Mouse (Mus musculus): Measurements from ENCODE around the gene Ube4a.
A peak's percentile ranks its signal among the peaks of the same experiment; 100 is the strongest.

Ube4a gene

GRCm38 (mm10) chr9:44965126-44965832, at the start of gene Ube4a:
Ube4a (minus strand) TSS chr9:44965600.
- peak; percentile 98 to 99 for DNase-seq

DNA sequence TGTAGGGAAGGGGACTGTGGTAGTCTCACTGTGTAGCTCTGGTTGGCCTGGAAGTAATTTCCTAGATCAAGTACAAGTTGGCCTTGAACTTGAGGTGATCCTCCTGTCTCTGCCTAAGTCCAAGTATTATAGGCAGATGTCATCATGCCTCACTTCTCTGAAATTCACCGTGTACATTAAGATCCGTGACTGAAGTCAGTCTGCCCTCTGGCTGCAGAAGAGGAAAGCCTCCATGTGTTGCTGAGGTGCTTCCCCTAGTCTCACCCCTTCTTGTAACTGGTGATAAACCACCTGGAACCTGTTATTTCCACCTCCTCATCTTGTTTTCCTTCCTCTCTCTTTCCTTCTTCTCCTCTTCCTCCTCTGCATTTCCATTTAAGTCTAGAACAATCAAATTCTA, 49.5 kb upstream of the Ube4a start:
- DNase-seq, result no peak

GRCm38 (mm10) chr9:45011291-45011690, 45.9 kb upstream of the Ube4a start:
- no peak for DNase-seq

- DNase-seq, result no peak
Measured at GRCm38 (mm10) chr9:45010461-45010860, 45.1 kb upstream of the Ube4a start.

DNA sequence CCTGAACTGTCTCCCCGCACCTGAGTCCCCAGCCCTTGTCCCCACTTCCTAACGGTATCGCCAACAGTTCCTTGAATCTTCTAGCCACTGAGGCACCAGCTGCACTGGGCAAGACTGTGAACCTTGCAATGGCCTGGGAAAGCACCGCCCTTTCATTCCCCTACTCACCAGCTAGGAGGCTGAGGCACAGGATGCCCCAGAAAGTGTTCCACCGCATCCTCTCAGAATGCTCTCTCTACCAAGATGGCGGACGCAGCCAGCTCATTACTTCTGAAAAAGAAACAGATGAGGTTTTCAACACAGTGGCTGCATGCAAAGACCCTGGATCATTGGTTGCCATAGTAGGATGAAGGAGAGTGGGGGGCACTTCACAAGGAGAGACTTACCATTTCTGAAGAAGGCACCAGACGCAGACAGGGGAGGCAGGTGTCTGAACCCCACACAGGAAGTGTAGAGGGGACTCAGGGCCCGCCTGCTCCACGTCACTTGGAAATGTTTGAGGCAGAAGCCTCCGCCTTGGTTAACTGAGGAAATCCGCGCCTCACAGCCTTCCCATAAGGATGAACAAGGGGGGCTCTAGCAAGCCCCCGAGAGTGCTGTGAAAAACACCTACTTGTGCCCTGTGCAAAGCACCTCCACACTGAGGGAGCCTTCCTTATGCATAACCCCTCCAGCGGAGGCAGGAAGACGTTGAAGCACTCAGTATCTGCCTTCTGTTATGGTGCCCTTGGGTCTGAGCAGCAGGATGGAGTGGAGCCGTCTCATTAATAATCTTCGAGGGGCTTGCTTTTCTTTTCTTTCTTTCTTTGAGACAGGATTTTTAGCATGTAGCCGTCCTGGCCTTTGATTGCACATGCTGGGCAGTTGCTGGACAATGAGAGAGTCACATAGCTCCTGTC, 44.0 kb upstream of the Ube4a start, which contains the start of gene Cd3e:
Gene Cd3e (minus strand): TSS at position 448 of the 899 bp plus-strand sequence.
- DNase-seq, result no peak

- DNase-seq, result no peak
Measured at GRCm38 (mm10) chr9:45008342-45008741, 42.9 kb upstream of the Ube4a start.

- no peak for DNase-seq
Measured at GRCm38 (mm10) chr9:45007404-45007803, 42.0 kb upstream of the Ube4a start.

DNA sequence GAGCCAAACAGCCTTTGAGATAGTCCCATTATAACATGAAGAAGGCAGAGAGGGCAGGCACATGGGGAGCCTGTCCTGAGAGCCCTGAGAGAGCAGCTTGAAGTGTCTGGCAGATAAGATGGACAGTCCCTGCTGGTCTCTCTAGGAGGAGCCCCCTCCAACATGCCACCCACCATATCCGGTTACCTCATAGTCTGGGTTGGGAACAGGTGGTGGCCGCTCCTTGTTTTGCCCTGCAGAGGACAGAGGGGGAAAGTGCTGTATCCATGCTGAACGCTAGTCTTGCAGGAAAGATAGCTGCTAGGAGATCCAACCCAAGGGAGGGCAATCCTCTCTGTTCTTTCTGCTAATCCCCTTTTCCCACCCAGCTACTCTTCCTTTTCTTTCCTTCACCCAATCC, 34.8 kb upstream of the Ube4a start:
- DNase-seq, result no peak

DNA sequence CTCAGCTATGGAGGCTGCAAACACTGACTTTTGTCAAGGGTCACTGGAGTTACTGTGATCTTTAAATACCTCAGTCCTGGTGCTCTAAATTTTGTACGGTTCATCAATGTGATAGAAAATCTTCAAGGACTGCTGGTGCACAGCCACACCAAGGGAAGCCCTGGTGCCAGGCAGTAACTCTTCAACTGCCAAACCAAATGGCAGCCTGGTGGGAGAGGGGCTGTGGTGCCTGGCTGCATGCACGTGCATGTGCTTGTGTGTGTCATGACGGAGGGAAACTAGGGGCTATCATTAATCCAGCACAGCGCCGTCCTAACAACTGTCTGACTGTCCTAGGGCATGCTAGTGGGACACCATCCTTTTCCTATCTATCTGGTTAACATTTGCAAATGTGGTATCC, 34.4 kb upstream of the Ube4a start:
- no peak for DNase-seq

DNA sequence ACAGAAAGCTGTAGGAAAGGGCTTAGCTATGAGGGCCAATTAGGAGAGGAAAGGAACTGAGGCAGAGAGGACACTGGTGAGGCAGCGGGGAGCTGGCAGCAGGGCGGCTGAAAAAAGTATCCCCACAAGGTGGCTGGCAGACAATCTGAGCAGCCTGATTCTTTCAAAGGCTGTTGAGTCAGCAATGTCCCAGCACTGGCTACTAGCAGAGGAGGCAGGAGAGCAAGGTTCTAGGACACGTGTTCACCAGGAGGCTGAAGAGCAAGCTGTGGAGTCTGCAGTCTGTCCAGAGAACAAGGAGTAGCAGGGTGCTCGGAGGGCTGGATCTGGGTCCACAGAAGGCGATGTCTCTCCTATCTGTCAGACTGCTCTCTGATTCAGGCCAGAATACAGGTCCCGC, 33.8 kb upstream of the Ube4a start:
- DNase-seq, result peak; percentile 67 to 68

DNA sequence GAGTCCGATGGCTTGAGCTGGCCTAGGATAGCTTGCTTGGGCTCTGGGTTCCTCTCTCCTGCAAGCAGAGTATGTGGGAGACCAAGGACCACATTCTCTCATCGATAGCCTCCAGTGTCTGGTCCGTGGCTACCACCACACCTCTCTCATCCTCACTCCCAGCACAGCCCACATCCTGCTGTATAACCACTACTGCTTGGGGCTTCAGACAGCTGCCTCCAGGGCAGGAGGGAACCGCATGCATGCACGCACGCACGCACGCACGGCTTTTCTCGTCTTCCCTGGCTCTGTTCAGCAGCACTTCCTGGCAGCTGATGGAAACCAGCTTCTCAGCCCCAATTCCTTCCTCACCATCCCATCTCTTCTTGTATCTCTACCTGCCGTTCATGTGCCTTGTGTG, 32.7 kb upstream of the Ube4a start:
- no peak for DNase-seq

DNA sequence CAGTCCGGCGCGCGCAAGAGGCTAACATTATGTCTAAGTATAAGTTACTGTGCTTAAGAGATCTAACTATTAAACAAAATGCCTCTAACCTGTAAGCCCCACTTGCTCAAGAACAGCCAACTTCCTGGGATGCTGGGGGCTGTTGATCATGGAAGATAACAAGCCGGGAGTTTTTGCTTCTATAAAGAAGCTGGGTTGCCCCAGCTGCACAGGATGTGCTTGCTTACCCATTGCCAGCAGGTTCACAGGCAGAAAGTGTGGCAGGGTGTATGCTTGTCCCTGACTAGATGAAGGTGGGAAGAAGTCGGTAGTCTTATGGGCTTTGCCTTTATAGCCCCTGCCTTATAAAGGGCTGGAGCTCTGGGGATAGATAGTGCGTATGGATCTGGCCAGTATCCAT, 31.2 kb upstream of the Ube4a start:
- no peak for DNase-seq

GRCm38 (mm10) chr9:44994962-44995361, 29.6 kb upstream of the Ube4a start:
- no peak for DNase-seq

DNA sequence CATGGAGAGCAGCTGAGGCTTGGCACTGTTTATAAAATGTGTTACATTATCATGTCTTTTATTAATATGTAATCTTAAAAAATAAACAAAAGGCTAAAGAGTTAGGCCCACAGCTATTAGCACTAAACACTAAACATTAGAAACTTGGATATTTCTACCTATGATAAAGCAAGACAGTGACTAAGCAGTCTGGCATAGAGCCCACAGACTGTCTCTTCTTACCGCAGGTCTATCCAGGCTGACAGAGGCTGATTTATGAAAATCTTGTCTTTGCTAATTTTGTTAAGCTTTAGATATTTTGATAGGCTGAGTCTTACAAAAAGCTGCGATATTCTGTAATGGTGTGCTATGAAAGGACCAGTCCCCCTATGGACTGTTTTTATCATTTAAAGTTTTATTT, 27.9 kb upstream of the Ube4a start:
- no peak for DNase-seq

DNA sequence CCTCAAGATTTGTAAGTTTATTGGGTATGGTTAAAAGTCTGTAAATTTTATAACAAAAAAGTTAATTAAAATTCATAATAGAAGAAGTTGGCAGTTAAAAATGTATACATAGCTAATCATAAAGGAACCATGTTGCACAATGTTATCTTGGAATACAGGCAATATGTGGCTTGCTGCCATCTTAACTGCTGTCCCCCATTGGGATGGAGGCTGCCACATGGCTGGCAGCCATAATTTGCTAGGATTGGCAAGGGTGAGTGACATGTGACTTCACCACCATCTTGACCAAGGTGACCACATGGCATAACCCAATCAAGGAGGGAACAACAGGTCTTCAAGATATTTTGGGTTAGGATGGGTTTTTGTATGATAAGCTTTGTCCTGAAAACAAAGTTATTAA, 26.9 kb upstream of the Ube4a start:
- no peak for DNase-seq

DNA sequence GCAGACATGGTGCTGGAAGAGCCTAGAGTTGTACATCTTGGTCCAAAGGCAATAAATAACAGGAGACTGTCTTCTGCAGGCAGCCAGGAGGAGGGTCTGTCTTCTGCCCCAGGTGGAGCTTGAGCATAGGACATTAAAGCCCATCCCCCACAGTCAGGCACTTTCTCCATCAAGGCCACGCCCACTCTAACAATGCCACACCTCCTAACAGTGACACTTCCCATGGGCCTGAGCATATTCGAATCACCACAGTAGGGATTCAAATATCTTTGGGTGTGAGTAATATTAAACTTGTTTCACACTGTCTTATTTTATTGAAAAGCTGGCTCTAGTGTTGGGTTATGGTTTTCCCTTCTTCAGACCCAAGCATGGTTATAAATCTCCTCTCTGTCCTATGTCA, 26.4 kb upstream of the Ube4a start:
- no peak for DNase-seq

DNA sequence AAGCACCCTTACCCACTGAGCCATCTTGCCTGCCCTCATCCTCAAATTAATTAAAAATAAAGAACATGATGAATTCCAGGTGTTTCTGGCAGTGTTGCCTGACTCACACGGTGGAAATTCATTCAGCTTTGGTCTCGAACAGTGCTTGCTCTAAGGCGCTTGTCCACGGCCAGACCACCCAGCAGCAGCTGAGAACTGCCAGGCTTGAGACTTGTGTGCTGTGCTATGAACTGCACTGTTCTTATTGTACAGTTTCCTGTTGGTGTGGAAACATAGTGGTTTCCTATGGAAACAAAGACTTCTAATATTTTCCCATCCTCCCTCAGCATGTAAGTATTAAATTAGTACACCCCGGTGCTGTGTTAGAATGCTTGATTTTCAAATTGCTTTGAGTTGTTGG, 21.6 kb upstream of the Ube4a start:
- DNase-seq, result no peak

- no peak for DNase-seq
Measured at GRCm38 (mm10) chr9:44986242-44986781, 20.9 kb upstream of the Ube4a start.

DNA sequence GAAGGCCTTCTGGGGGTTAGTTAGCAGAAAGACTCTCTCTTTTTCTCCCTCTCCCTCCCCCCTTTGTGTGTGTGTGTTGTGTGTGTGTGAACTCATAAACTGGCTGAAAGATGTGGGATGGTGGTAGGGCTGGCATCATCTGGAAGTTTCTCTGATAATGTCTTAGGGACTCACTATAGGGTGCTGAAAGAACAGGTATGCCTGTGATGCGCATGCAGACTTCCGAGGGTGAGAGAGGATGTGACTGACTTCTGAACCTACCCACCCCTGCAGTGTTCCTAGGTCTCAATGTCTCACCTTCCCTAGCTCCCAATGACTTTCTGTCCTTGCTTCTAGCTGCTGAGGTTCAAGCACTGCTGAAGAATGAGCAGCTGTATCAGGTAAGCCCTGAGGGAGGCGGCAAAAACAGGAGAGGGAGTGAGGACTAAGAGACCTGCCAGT, 20.3 kb upstream of the Ube4a start:
- no peak for DNase-seq

GRCm38 (mm10) chr9:44983001-44983400, 17.6 kb upstream of the Ube4a start:
- DNase-seq, result no peak

- no peak for DNase-seq
Measured at GRCm38 (mm10) chr9:44982531-44982930, 17.1 kb upstream of the Ube4a start.

DNA sequence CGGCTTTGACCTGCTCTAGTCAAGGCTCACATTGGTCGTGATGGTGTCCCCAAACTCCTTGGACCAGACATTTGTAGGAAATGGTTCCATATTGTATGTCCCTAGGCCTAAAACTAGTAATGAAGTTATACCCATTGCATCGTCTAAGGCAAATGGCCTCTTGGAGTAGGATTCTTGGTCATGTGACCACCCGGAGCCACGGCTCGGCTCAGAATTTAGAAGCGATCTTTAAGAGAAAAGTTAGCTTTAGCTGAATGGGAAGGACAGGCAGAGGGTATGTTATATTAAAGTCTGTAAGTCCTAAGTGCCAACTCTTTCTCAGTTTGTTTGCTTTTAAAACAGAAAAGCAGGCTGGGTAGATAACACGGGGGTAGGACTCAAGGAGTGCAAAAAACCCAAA, 16.7 kb upstream of the Ube4a start:
- DNase-seq, result no peak

- no peak for DNase-seq
Measured at GRCm38 (mm10) chr9:44981676-44982075, 16.3 kb upstream of the Ube4a start, which contains the start of gene Cd3d. Cd3d (plus strand) TSS chr9:44981786.

DNA sequence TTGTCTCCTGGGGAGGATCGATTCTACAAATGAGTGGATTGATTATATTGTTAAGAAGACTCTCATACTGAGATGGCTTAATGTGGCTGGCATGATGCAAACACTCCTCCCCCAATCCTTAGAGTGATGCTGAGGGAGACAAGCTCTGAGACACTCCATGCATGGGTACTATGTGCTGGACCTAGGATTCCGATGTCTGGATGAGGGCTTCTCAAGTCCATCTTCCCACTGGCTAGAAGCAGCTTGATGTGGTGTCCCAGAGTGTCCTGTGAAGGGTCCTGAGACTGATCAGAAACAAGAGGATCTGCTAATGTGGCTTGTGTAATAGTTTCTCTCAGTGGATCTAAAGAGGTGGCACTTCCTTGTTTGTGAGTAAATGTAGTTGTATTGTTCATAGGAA, 15.7 kb upstream of the Ube4a start:
- no peak for DNase-seq

All from kidney, adult 8-10 months (tissue).